Mouse (Mus musculus): ENCODE results near the gene Repin1. TPM values are rescaled to one million over a fixed set of nuclear protein-coding genes. Genes with fewer than 3 reads are reported as not detected.

The Repin1 gene
- 38.0 and 40.3 TPM in 2 replicates for polyA plus RNA-seq (2015; fragmentation: Nextera tagmentation; extraction: Ambion mirVana)

DNA sequence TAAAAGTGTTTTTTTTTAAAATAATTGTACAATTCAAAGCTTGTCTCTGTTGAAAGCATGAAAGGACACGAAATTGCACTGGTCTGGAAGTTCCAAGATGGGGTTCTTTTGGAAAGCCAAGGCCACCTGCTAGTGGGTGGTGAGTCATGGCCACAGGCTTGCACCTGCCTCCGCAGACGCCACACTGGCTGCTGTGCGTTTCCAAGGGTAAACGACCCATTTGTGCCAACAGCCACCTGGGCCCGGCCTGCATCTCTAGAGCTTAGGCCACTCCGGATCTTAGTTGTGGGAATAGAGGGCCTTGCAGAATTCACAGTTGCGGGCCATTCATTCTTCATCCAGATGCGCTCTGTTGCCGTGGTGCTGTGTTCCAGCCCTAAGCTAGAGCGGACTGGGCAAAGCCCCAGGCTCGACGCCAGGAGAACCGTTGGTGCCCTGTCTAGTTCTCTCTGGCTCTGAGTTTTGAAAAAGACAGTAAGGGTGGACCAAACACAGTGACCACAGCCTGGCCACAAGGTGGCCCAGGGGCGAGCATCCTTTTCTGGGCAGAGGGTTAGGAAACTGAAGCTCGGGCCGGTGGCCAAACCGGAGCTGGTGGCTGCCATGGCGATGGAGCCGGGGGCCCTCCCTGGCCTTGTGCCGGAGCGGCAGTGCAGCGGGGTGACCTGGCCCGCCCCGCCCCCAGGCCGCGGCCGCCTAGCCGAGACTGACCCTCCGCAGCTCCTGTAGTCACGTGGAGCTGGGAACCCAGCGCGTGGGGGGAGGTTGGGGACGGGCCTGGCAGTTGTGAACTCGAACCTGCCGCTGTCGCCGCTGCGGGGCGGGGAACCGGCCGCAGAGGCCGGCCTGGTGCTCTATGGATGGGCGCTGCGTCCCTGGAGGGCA lies at the start of gene Repin1, which contains the start of gene Gm44965:
Gene Repin1, plus strand, starts transcription at position 726 of the 885 bp plus-strand sequence.
Gene Gm44965, plus strand, starts transcription at position 784 of the 885 bp plus-strand sequence.
- WGBS = 4% methylated on average over 45 of the region's 45 CpGs
- Histone ChIP-seq H3K9ac (peak within 1 kb of the TSS; percentile 90), H3K27me3 (no peaks in the 10 kb centered on the region), H3K36me3 (peaks cover 33% of the 10 kb centered on the region), H3K4me1 (replicated peaks) (peaks cover 22% of the 10 kb centered on the region), H3K4me2 (peak within 1 kb of the TSS; percentile 86), H3K27ac (replicated peaks) (peak within 1 kb of the TSS; percentile 95), H3K4me3 (peak within 1 kb of the TSS; percentile 75), H3K9me3 (peaks cover 29% of the 10 kb centered on the region)
- ATAC-seq (ENCODE audit: low read depth) = peak; percentile 94

DNA sequence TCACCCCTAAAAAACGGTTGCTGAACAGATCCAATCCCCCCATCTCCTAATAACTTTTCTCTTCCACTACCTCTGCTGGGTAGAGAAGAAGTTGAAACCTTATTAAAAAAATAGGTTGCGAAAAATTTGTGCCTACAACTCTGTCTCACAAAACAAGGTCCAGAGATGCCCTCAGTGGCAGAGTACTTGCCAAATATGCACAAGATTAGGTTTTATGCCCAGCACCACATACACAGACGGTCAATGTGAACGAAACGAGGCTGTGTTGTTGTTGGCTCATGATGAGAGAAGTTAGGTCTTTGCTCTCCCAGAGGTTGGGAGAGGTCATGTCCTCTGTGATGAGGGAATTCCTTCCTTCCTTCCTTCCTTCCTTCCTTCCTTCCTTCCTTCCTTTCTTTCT lies 48.4 kb upstream of the Repin1 start:
- Histone ChIP-seq H3K9ac (no peak overlapping the region), H3K4me3 (no peak overlapping the region), H3K4me1 (replicated peaks) (peaks cover 15% of the 10 kb centered on the region), H3K9me3 (no peaks in the 10 kb centered on the region), H3K4me2 (no peak overlapping the region), H3K36me3 (peaks cover 25% of the 10 kb centered on the region), H3K27ac (replicated peaks) (no peak overlapping the region), H3K27me3 (no peaks in the 10 kb centered on the region)
- ATAC-seq (ENCODE audit: low read depth) = no peak
- WGBS = 86% methylated on average over 5 of the region's 5 CpGs

DNA sequence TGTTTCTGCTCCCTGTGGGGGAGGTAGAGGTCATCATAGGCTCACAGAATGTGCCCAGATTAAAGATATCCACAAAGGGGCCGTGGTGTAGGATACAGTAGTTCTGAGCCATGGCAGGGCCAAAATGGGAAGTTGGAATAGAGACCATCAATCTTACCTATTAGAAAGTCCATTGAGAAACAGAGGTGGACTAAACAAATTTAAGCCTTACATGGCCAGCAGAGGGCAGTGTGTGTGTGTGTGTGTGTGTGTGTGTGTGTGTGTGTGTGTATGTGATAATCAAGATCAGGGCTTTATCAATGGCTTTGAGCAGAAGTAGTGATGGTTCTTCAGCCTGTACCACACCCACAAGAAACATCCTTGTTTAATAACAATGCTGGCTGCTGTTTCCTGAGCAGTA lies 47.4 kb upstream of the Repin1 start:
- ATAC-seq (ENCODE audit: low read depth) = no peak
- Histone ChIP-seq H3K4me2 (no peak overlapping the region), H3K9ac (no peak overlapping the region), H3K27me3 (no peaks in the 10 kb centered on the region), H3K27ac (replicated peaks) (no peak overlapping the region), H3K4me1 (replicated peaks) (peaks cover 9% of the 10 kb centered on the region), H3K9me3 (no peaks in the 10 kb centered on the region), H3K36me3 (peaks cover 14% of the 10 kb centered on the region), H3K4me3 (no peak overlapping the region)
- WGBS = 60% methylated on average over 1 of the region's 1 CpGs

DNA sequence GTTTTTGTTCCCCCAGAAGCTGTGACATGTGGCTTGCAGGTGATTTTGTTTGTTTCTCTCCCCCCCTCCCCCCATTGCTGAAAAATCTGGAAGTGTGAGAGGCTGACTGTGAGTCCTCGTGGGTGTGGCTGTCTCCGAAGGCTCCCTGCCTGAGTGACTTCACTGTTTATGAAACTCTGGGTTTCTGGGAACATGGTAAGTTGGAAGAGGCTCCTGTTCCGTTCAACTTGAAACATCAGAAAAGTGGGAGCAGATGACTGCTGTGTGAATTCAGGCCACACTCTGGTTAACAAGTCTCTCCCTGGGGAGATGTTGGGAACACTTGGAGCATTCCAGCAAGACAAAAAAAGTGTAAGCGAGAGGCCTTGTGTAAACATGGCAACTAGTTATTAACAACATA lies 46.8 kb upstream of the Repin1 start:
- WGBS = 71% methylated on average over 4 of the region's 4 CpGs
- Histone ChIP-seq H3K4me3 (no peak overlapping the region), H3K27ac (replicated peaks) (no peak overlapping the region), H3K4me1 (replicated peaks) (0 out of 2 replicates have a peak, but pooled peaks cover 3% of the 10 kb centered on the region), H3K4me2 (no peak overlapping the region), H3K27me3 (no peaks in the 10 kb centered on the region), H3K9me3 (no peaks in the 10 kb centered on the region), H3K36me3 (peaks cover 9% of the 10 kb centered on the region), H3K9ac (no peak overlapping the region)
- no peak for ATAC-seq (ENCODE audit: low read depth)

GRCm38 (mm10) chr6:48548314-48548713 lies 45.4 kb upstream of the Repin1 start:
- H3K9me3 ChIP-seq = no peaks in the 10 kb centered on the region
- ATAC-seq (ENCODE audit: low read depth) = no peak
- 92% methylated on average over 6 of the region's 6 CpGs for WGBS
- no peak overlapping the region for H3K9ac ChIP-seq
- no peaks in the 10 kb centered on the region for H3K27me3 ChIP-seq
- no peak overlapping the region for H3K27ac ChIP-seq (replicated peaks)
- no peak overlapping the region for H3K4me3 ChIP-seq
- no peak overlapping the region for H3K4me2 ChIP-seq
- H3K4me1 ChIP-seq (replicated peaks) = no peaks in the 10 kb centered on the region
- H3K36me3 ChIP-seq = no peaks in the 10 kb centered on the region

- ATAC-seq (ENCODE audit: low read depth) = no peak
- Histone ChIP-seq H3K9ac (no peak overlapping the region), H3K4me3 (no peak overlapping the region), H3K36me3 (peaks cover 13% of the 10 kb centered on the region), H3K4me2 (no peak overlapping the region), H3K9me3 (no peaks in the 10 kb centered on the region), H3K27me3 (no peaks in the 10 kb centered on the region), H3K4me1 (replicated peaks) (peaks cover 21% of the 10 kb centered on the region), H3K27ac (replicated peaks) (peak overlapping the region; percentile 96; the same call in 1 of the 2 replicates)
- 69% methylated on average over 4 of the region's 4 CpGs for WGBS
Observed at GRCm38 (mm10) chr6:48552918-48553317, 40.8 kb upstream of the Repin1 start.

DNA sequence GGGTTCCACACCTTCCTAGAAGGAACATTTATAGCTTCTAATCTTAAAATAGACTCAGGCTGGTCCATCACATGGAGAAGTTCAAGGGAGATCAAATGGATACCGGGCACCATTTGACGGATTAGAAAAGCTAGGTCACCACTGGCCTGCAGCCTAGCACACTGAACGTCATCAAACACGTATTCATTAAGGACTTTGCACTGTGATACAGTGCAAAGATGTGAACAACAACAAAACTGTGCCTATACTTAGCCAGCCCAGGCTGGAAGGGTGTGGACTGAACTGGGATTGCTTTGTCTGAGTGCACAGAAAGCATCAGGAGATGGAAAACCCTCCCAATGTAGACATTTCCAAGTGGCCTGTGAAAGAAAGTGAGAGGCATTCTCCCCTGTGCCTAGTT lies 39.9 kb upstream of the Repin1 start:
- H3K36me3 ChIP-seq = peaks cover 21% of the 10 kb centered on the region
- WGBS = 75% methylated on average over 4 of the region's 4 CpGs
- no peaks in the 10 kb centered on the region for H3K27me3 ChIP-seq
- H3K4me1 ChIP-seq (replicated peaks) = peaks cover 21% of the 10 kb centered on the region
- H3K9ac ChIP-seq = peak overlapping the region; percentile 90
- H3K4me3 ChIP-seq = peak overlapping the region; percentile 55
- peak overlapping the region; percentile 73 for H3K4me2 ChIP-seq
- 0 out of 2 replicates have a peak, but pooled peaks have one; percentile 22 for ATAC-seq (ENCODE audit: low read depth)
- H3K9me3 ChIP-seq = no peaks in the 10 kb centered on the region
- peak overlapping the region; percentile 96 for H3K27ac ChIP-seq (replicated peaks)

GRCm38 (mm10) chr6:48554280-48555103 lies 39.2 kb upstream of the Repin1 start, which contains the start of gene Lrrc61:
TSS of gene Lrrc61 (plus strand) at chr6:48554796.
- peak; percentile 96 for ATAC-seq (ENCODE audit: low read depth)
- peak within 1 kb of the TSS; percentile 96 for H3K27ac ChIP-seq (replicated peaks)
- 1% methylated on average over 39 of the region's 39 CpGs for WGBS
- H3K9me3 ChIP-seq = no peaks in the 10 kb centered on the region
- peak within 1 kb of the TSS; percentile 73 for H3K4me2 ChIP-seq
- peaks cover 21% of the 10 kb centered on the region for H3K4me1 ChIP-seq (replicated peaks)
- H3K27me3 ChIP-seq = no peaks in the 10 kb centered on the region
- H3K9ac ChIP-seq = peak within 1 kb of the TSS; percentile 90
- H3K4me3 ChIP-seq = peak within 1 kb of the TSS; percentile 55
- peaks cover 27% of the 10 kb centered on the region for H3K36me3 ChIP-seq

DNA sequence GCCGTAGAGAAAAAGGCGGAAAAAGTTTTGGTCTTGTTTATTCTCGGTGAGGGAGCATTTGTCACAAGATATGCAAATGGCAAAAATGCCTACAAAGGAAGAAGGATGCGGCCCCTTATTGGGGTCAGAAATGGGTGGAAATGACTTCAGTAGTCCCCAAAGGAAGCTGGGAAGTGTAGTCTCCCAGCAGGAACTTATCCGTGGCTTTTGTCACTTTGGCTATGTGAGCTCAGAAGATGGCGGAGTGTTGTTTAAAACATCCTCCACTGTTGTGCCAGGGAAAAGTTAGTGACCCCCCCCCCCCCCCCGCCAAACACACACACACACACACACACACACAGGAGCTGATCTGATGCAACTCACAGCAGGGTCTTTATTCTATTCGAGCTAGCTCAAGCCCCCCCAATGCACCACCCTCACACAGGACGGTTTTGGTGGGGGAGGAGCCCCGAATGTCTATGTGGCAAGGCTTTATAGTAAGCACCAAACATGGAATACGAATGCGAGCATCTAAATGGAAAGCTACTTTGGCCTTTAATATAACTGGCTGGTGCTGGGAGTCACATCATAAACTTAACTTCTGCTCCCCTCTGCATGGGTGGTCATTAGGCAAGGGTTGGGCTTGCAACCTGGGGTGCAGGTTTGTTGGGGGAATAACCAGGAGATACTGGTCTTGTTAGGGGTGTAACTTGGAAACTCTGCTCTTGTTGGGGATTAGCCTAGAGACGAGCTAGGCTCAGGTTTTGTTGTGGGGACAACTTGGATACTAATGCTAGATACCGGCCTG lies 38.4 kb upstream of the Repin1 start:
- Histone ChIP-seq H3K4me2 (peak overlapping the region; percentile 73), H3K36me3 (peaks cover 28% of the 10 kb centered on the region), H3K27me3 (no peaks in the 10 kb centered on the region), H3K4me3 (peak overlapping the region; percentile 55), H3K9ac (peak overlapping the region; percentile 90), H3K4me1 (replicated peaks) (peaks cover 21% of the 10 kb centered on the region), H3K9me3 (no peaks in the 10 kb centered on the region), H3K27ac (replicated peaks) (peak overlapping the region; percentile 96)
- WGBS = 34% methylated on average over 13 of the region's 14 CpGs
- peak; percentile 84 for ATAC-seq (ENCODE audit: low read depth)

DNA sequence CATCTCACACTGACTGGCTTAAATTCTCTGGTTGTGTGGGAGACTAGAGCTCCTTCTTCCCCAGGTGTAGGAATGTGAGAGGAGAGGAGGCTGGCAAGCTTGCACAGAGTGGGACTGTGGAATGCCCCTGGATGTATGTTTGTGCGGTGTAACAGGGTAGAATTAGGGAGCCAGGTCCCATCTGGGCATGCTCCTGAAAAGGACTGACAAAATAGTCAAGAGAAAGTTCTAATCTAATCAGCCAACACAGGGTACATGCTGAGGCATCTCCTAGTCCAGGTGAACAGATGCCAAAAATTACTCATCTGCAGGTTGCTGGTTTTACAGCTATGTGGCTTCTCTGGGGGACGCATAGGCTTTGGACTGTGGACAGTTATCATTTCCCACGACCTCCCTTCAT lies 37.7 kb upstream of the Repin1 start:
- peak overlapping the region; percentile 73 for H3K4me2 ChIP-seq
- peak overlapping the region; percentile 90; the same call in 1 of the 2 replicates for H3K9ac ChIP-seq
- ATAC-seq (ENCODE audit: low read depth) = no peak
- H3K27ac ChIP-seq (replicated peaks) = peak overlapping the region; percentile 96; the same call in 1 of the 2 replicates
- peaks cover 21% of the 10 kb centered on the region for H3K4me1 ChIP-seq (replicated peaks)
- H3K27me3 ChIP-seq = no peaks in the 10 kb centered on the region
- H3K4me3 ChIP-seq = no peak overlapping the region
- H3K9me3 ChIP-seq = no peaks in the 10 kb centered on the region
- H3K36me3 ChIP-seq = peaks cover 32% of the 10 kb centered on the region
- WGBS = 87% methylated on average over 3 of the region's 3 CpGs

GRCm38 (mm10) chr6:48565693-48566310 lies 27.9 kb upstream of the Repin1 start:
- peaks cover 21% of the 10 kb centered on the region for H3K4me1 ChIP-seq (replicated peaks)
- H3K36me3 ChIP-seq = peaks cover 57% of the 10 kb centered on the region
- ATAC-seq (ENCODE audit: low read depth) = no peak
- no peak overlapping the region for H3K4me2 ChIP-seq
- WGBS = 91% methylated on average over 4 of the region's 4 CpGs
- no peak overlapping the region for H3K4me3 ChIP-seq
- peak overlapping the region; percentile 23; the same call in 1 of the 2 replicates for H3K27ac ChIP-seq (replicated peaks)
- peaks cover 3% of the 10 kb centered on the region; the same call in 1 of the 2 replicates for H3K9me3 ChIP-seq
- no peak overlapping the region for H3K9ac ChIP-seq
- no peaks in the 10 kb centered on the region for H3K27me3 ChIP-seq
